Mouse (Mus musculus) layer of hippocampus, adult 8-10 months (tissue): ENCODE results near the gene Fam45a. TPM values are rescaled to one million over a fixed set of nuclear protein-coding genes. Genes with fewer than 3 reads are reported as not detected.
A peak's percentile ranks its signal among the peaks of the same experiment; 100 is the strongest.

ENCODE experiments used
- DNase-seq, 2 experiments: peaks; one replicate each; pipeline ENCODE4 v3.0.0; 2022; ENCODE audit warnings: low spot score in 2 of 2
- total RNA-seq, 4 experiments: library from RNA; stranded (reverse); gene quantifications; 2 replicates each; pipeline ENCODE4 v1.2.4; 2022

Gene Fam45a
- 10 to 100 TPM; 43.2 to 54.7 (median 48.6) TPM for total RNA-seq

GRCm38 (mm10) chr19:60811098-60812035 lies at the start of gene Fam45a:
Fam45a (plus strand) TSS chr19:60811585.
- DNase-seq = peak; percentile 87 to 88

- DNase-seq = no peak
These were observed 38.0 kb upstream of the Fam45a start for GRCm38 (mm10) chr19:60773366-60773765.

- DNase-seq = no peak
These were observed 29.4 kb upstream of the Fam45a start for GRCm38 (mm10) chr19:60782034-60782433.

- DNase-seq = no peak
These were observed 26.7 kb upstream of the Fam45a start for GRCm38 (mm10) chr19:60784712-60785111.

- DNase-seq = no peak
These were observed 23.8 kb upstream of the Fam45a start for GRCm38 (mm10) chr19:60787465-60788150.

GRCm38 (mm10) chr19:60788214-60788960 lies 23.0 kb upstream of the Fam45a start:
- no peak for DNase-seq

GRCm38 (mm10) chr19:60789452-60789851 lies 21.9 kb upstream of the Fam45a start:
- no peak for DNase-seq

- peak; percentile 17 to 38 for DNase-seq
These were observed 21.4 kb upstream of the Fam45a start for GRCm38 (mm10) chr19:60789919-60790506.

- DNase-seq = peak; percentile 91 to 93
These were observed 20.7 kb upstream of the Fam45a start, which contains the start of gene Eif3a for GRCm38 (mm10) chr19:60790551-60791161. Eif3a (minus strand) TSS chr19:60790658.

- DNase-seq = no peak
These were observed 20.2 kb upstream of the Fam45a start for GRCm38 (mm10) chr19:60791164-60791563.

GRCm38 (mm10) chr19:60793170-60793707 lies 18.1 kb upstream of the Fam45a start:
- DNase-seq = no peak

- DNase-seq = peak; percentile 7 to 9
These were observed 16.1 kb upstream of the Fam45a start for GRCm38 (mm10) chr19:60795244-60795643.

- DNase-seq = no peak
These were observed 14.0 kb upstream of the Fam45a start for GRCm38 (mm10) chr19:60797415-60797814.

- no peak for DNase-seq
These were observed 11.4 kb upstream of the Fam45a start for GRCm38 (mm10) chr19:60799867-60800569.

- no peak for DNase-seq
These were observed 6.5 kb upstream of the Fam45a start for GRCm38 (mm10) chr19:60804903-60805302.

GRCm38 (mm10) chr19:60809927-60810326 lies 1.5 kb upstream of the Fam45a start:
- no peak for DNase-seq

GRCm38 (mm10) chr19:60812036-60812389 lies 628 bp downstream of the Fam45a start:
- DNase-seq = no peak

GRCm38 (mm10) chr19:60813133-60813532 lies 1.7 kb downstream of the Fam45a start:
- DNase-seq = no peak

- no peak for DNase-seq
These were observed 7.3 kb downstream of the Fam45a start for GRCm38 (mm10) chr19:60818677-60819076.

GRCm38 (mm10) chr19:60837747-60838146 lies 26.4 kb downstream of the Fam45a start:
- DNase-seq = peak; percentile 23 to 48
